Mouse (Mus musculus) MEL (cell line): ENCODE data around the gene Phf21a. TPM values are rescaled to one million over a fixed set of nuclear protein-coding genes. Genes with fewer than 3 reads are reported as not detected.

Experiments used
- DNase-seq: peaks from one replicate; pipeline ENCODE4 v3.0.0; 2011; ENCODE audit warnings: low read depth, low spot score
- H3K27ac ChIP-seq: 2 replicates; pipeline ENCODE4 v1.5.1; 2012; ENCODE audit warnings: low read depth, mild to moderate bottlenecking, control low read depth, low read length, moderate library complexity; ENCODE audit not compliant: control insufficient read depth
- H3K27me3 ChIP-seq, 2 experiments: fragments of 150-350 bp in 1 of 2; sonication (generic) in 1 of 2; 2 replicates each; pipeline ENCODE4 v1.6.1; 2012; ENCODE audit warnings: low read length in 2 of 2, mild to moderate bottlenecking in 2 of 2, improper control_type of control experiment in 1 of 2, moderate library complexity in 1 of 2; ENCODE audit not compliant: insufficient read depth in 2 of 2, control insufficient read depth in 1 of 2
- H3K36me3 ChIP-seq, 2 experiments: 2 replicates each; pipeline ENCODE4 v1.6.1; 2012 to 2014; ENCODE audit warnings: low read length in 2 of 2, improper control_type of control experiment in 1 of 2, inconsistent platforms in 1 of 2, mild to moderate bottlenecking in 1 of 2; ENCODE audit not compliant: insufficient read depth in 2 of 2, control insufficient read depth in 1 of 2
- H3K4me1 ChIP-seq, 2 experiments: fragments of 150-350 bp in 1 of 2; sonication (generic) in 1 of 2; 2 replicates each; pipeline ENCODE4 v1.6.1; 2012; ENCODE audit warnings: low read length in 2 of 2, improper control_type of control experiment in 1 of 2, mild to moderate bottlenecking in 1 of 2; ENCODE audit not compliant: insufficient read depth in 2 of 2, control insufficient read depth in 1 of 2
- H3K4me3 ChIP-seq, 2 experiments: fragments of 150-350 bp in 1 of 2; sonication (generic) in 1 of 2; 2 replicates each; pipeline ENCODE4 v1.5.1; 2012; ENCODE audit warnings: low read depth in 2 of 2, low read length in 2 of 2, mild to moderate bottlenecking in 2 of 2, moderate library complexity in 2 of 2, control low read depth in 1 of 2, improper control_type of control experiment in 1 of 2; ENCODE audit not compliant: control insufficient read depth in 1 of 2, insufficient read depth in 1 of 2
- H3K79me2 ChIP-seq: 2 replicates; pipeline ENCODE4 v1.6.1; 2012; ENCODE audit warnings: mild to moderate bottlenecking, low read length, moderate library complexity; ENCODE audit not compliant: control insufficient read depth, poor library complexity, insufficient read depth
- H3K9ac ChIP-seq: 2 replicates; pipeline ENCODE4 v1.6.1; 2012; ENCODE audit warnings: low read depth, mild to moderate bottlenecking, control low read depth, low read length, moderate library complexity; ENCODE audit not compliant: control insufficient read depth, poor library complexity, severe bottlenecking
- H3K9me3 ChIP-seq: fragments of 150-350 bp; sonication (generic); replicated peaks from 2 replicates; pipeline ENCODE4 v1.6.1; 2012; ENCODE audit warnings: mild to moderate bottlenecking, low read length, improper control_type of control experiment, moderate library complexity; ENCODE audit not compliant: insufficient read depth
- BHLHE40 ChIP-seq: IDR thresholded peaks from 2 replicates; pipeline ENCODE4 v1.6.1; 2012; ENCODE audit warnings: low read depth, mild to moderate bottlenecking, inconsistent platforms, low read length, improper control_type of control experiment, borderline replicate concordance
- ELF1 ChIP-seq: IDR thresholded peaks from 2 replicates; pipeline ENCODE4 v1.6.1; 2014; ENCODE audit warnings: low read depth, mild to moderate bottlenecking, inconsistent platforms, low read length, improper control_type of control experiment, moderate library complexity
- EP300 ChIP-seq, 2 experiments: IDR thresholded peaks; 2 replicates each; pipeline ENCODE4 v1.6.1; 2011; ENCODE audit warnings: improper control_type of control experiment in 2 of 2, low read length in 2 of 2, low read depth in 1 of 2, mild to moderate bottlenecking in 1 of 2
- ETS1 ChIP-seq: IDR thresholded peaks from 2 replicates; pipeline ENCODE4 v1.6.1; 2012; ENCODE audit warnings: low read depth, mild to moderate bottlenecking, inconsistent platforms, low read length, improper control_type of control experiment, moderate library complexity
- GATA1 ChIP-seq: IDR thresholded peaks from 2 replicates; pipeline ENCODE4 v1.6.1; 2011; ENCODE audit warnings: low read depth, low read length, improper control_type of control experiment
- HCFC1 ChIP-seq: IDR thresholded peaks from 2 replicates; pipeline ENCODE4 v1.6.1; 2012; ENCODE audit warnings: low read depth, mild to moderate bottlenecking, inconsistent platforms, low read length, improper control_type of control experiment, moderate library complexity
- MAX ChIP-seq: IDR thresholded peaks from 2 replicates; pipeline ENCODE4 v1.6.1; 2011; ENCODE audit warnings: low read length, improper control_type of control experiment
- MAZ ChIP-seq: IDR thresholded peaks from 2 replicates; pipeline ENCODE4 v1.6.1; 2012; ENCODE audit warnings: low read depth, mild to moderate bottlenecking, inconsistent platforms, low read length, improper control_type of control experiment
- MXI1 ChIP-seq: IDR thresholded peaks from 2 replicates; pipeline ENCODE4 v1.6.1; 2011; ENCODE audit warnings: mild to moderate bottlenecking, low read depth, low read length, improper control_type of control experiment
- MYB ChIP-seq: IDR thresholded peaks from 2 replicates; pipeline ENCODE4 v1.6.1; 2011; ENCODE audit warnings: mild to moderate bottlenecking, low read depth, low read length, improper control_type of control experiment
- MYC ChIP-seq: IDR thresholded peaks from 2 replicates; pipeline ENCODE4 v1.6.1; 2011; ENCODE audit warnings: low read depth, mild to moderate bottlenecking, low read length, improper control_type of control experiment, moderate library complexity
- NELFE ChIP-seq: IDR thresholded peaks from 2 replicates; pipeline ENCODE4 v1.6.1; 2011; ENCODE audit warnings: low read depth, low read length, improper control_type of control experiment
- NRF1 ChIP-seq: IDR thresholded peaks from 2 replicates; pipeline ENCODE4 v1.6.1; 2014; ENCODE audit warnings: low read depth, mild to moderate bottlenecking, inconsistent platforms, low read length, improper control_type of control experiment, moderate library complexity; ENCODE audit not compliant: poor library complexity, insufficient read depth, severe bottlenecking
- POLR2A ChIP-seq, 2 experiments: IDR thresholded peaks; 2 replicates each; pipeline ENCODE4 v1.6.1; 2011 to 2012; ENCODE audit warnings: low read length in 2 of 2, mild to moderate bottlenecking in 2 of 2, control low read depth in 1 of 2, improper control_type of control experiment in 1 of 2, low read depth in 1 of 2, moderate library complexity in 1 of 2; ENCODE audit not compliant: control insufficient read depth in 1 of 2, insufficient read depth in 1 of 2, poor library complexity in 1 of 2
- POLR2AphosphoS5 ChIP-seq: IDR thresholded peaks from 2 replicates; pipeline ENCODE4 v1.6.1; 2012; ENCODE audit warnings: low read depth, borderline replicate concordance, mild to moderate bottlenecking, inconsistent platforms, low read length, moderate library complexity, mixed read lengths
- SIN3A ChIP-seq: IDR thresholded peaks from 2 replicates; pipeline ENCODE4 v1.6.1; 2012; ENCODE audit warnings: low read length, improper control_type of control experiment, inconsistent platforms
- TAL1 ChIP-seq: IDR thresholded peaks from 2 replicates; pipeline ENCODE4 v1.6.1; 2012; ENCODE audit warnings: mild to moderate bottlenecking, inconsistent platforms, low read length, moderate library complexity, mixed read lengths
- TBP ChIP-seq: IDR thresholded peaks from 2 replicates; pipeline ENCODE4 v1.8.0; 2011; ENCODE audit warnings: low read depth, low read length, improper control_type of control experiment
- TCF12 ChIP-seq: IDR thresholded peaks from 2 replicates; pipeline ENCODE4 v1.6.1; 2014; ENCODE audit warnings: low read depth, mild to moderate bottlenecking, inconsistent platforms, low read length, improper control_type of control experiment, moderate library complexity
- USF1 ChIP-seq: IDR thresholded peaks from 2 replicates; pipeline ENCODE4 v1.6.1; 2014; ENCODE audit warnings: low read depth, mild to moderate bottlenecking, inconsistent platforms, low read length, improper control_type of control experiment, moderate library complexity
- USF2 ChIP-seq, 2 experiments: IDR thresholded peaks; 2 replicates each; pipeline ENCODE4 v1.6.1; 2011 to 2012; ENCODE audit warnings: improper control_type of control experiment in 2 of 2, low read length in 2 of 2, borderline replicate concordance in 1 of 2, inconsistent platforms in 1 of 2, low read depth in 1 of 2, mild to moderate bottlenecking in 1 of 2; ENCODE audit not compliant: insufficient read depth in 1 of 2
- ZC3H11A ChIP-seq: IDR thresholded peaks from 2 replicates; pipeline ENCODE4 v1.6.1; 2012; ENCODE audit warnings: low read depth, mild to moderate bottlenecking, inconsistent platforms, low read length, improper control_type of control experiment
- ZNF384 ChIP-seq: IDR thresholded peaks from 2 replicates; pipeline ENCODE4 v1.6.1; 2012; ENCODE audit warnings: low read depth, mild to moderate bottlenecking, inconsistent platforms, low read length, improper control_type of control experiment
- polyA plus RNA-seq, 2 experiments: library from polyadenylated mRNA; stranded (reverse) in 1 of 2; unstranded in 1 of 2; fragments of >175 nt in 1 of 2; fragments of >200 nt in 1 of 2; gene quantifications; 2 replicates each; pipeline versions ENCODE4 v1.2.1 to v1.2.4; 2012; ENCODE audit warnings: low replicate concordance in 2 of 2, low read depth in 1 of 2; ENCODE audit not compliant: insufficient read length in 2 of 2, insufficient read depth in 1 of 2, missing spikeins in 1 of 2
- total RNA-seq: library from RNA; depleted of rRNA; stranded (reverse); fragments of 300-350 nt; gene quantifications from 2 replicates; pipeline ENCODE4 v1.2.3, GENCODE M21; 2012

Gene Phf21a
- total and polyA plus RNA-seq, 3 experiments = 4.7 to 245 (median 15.6) TPM

- peaks cover 0 to 43% of the 10 kb centered on the region in 2 experiments; a peak in 2 of 4 replicates for H3K36me3 ChIP-seq
- 0 out of 2 replicates have a peak overlapping the region, but pooled peaks have one; percentile 16 for H3K27ac ChIP-seq
- no peaks in the 10 kb centered on the region for H3K27me3 ChIP-seq
- peak; percentile 96 for TF ChIP-seq MXI1
- peak; percentile 53; the same call in 1 of the 2 replicates for TF ChIP-seq ETS1
- peak; percentile 74 for TF ChIP-seq USF1
- no peak for TF ChIP-seq NELFE
- peak; percentile 90 for TF ChIP-seq MAX
- TF ChIP-seq MYC = peak; percentile 95
- TF ChIP-seq NRF1 = no peak
- peak; percentile 35; the same call in 1 of the 2 replicates for TF ChIP-seq ZNF384
- TF ChIP-seq TCF12 = peak; percentile 52; the same call in 1 of the 2 replicates
- no peak for TF ChIP-seq TBP
- TF ChIP-seq SIN3A = peak; percentile 78; the same call in 1 of the 2 replicates
- peak; percentile 18; the same call in 1 of the 2 replicates for TF ChIP-seq TAL1
- TF ChIP-seq GATA1 = peak; percentile 89
- peak; percentile 67; the same call in 1 of the 2 replicates for TF ChIP-seq BHLHE40
- TF ChIP-seq EP300 (IDR thresholded peaks at IDR 0.05; ENCODE audit: low read depth in 1 of 2, low read length in 2 of 2) = peak; percentile 53 to 81
- no peak overlapping the region for H3K4me3 ChIP-seq
- H3K9ac ChIP-seq = no peak overlapping the region
- no peaks in the 10 kb centered on the region for H3K79me2 ChIP-seq
- H3K9me3 ChIP-seq = no peaks in the 10 kb centered on the region
- DNase-seq = peak; percentile 80
- peaks cover 23 to 25% of the 10 kb centered on the region in 2 experiments for H3K4me1 ChIP-seq
Measured at GRCm38 (mm10) chr2:92250472-92250871, 157.6 kb downstream of the Phf21a start.

- peak; percentile 92 for DNase-seq
- Histone ChIP-seq H3K4me3 (no peak overlapping the region; a peak in 1 of 4 replicates), H3K79me2 (no peaks in the 10 kb centered on the region), H3K27me3 (no peaks in the 10 kb centered on the region), H3K9me3 (no peaks in the 10 kb centered on the region), H3K9ac (peak overlapping the region; percentile 32), H3K36me3 (peaks cover 0 to 37% of the 10 kb centered on the region in 2 experiments; a peak in 2 of 4 replicates), H3K27ac (peak overlapping the region; percentile 71), H3K4me1 (peaks cover 23 to 25% of the 10 kb centered on the region in 2 experiments)
- peak; percentile 75 for TF ChIP-seq ELF1
- TF ChIP-seq POLR2AphosphoS5 = no peak
- peak; percentile 77; the same call in 1 of the 2 replicates for TF ChIP-seq SIN3A
- peak; percentile 70 to 72 for TF ChIP-seq EP300 (IDR thresholded peaks at IDR 0.05; ENCODE audit: low read depth in 1 of 2, low read length in 2 of 2)
- TF ChIP-seq BHLHE40 = peak; percentile 35; the same call in 1 of the 2 replicates
- TF ChIP-seq ZC3H11A = no peak
- TF ChIP-seq MYB = peak; percentile 57; the same call in 1 of the 2 replicates
- no peak for TF ChIP-seq MAZ
- peak; percentile 54 for TF ChIP-seq MXI1
- TF ChIP-seq MAX = peak; percentile 69; the same call in 1 of the 2 replicates
- TF ChIP-seq TBP = peak; percentile 71
- peak in 1 of 2 experiments; percentile 30; a peak in 1 of 4 replicates for TF ChIP-seq POLR2A (IDR thresholded peaks at IDR 0.05; ENCODE audit: control insufficient read depth in 1 of 2, insufficient read depth in 1 of 2, low read depth in 1 of 2, low read length in 2 of 2, poor library complexity in 1 of 2)
- TF ChIP-seq TCF12 = peak; percentile 62; the same call in 1 of the 2 replicates
- peak; percentile 59; the same call in 1 of the 2 replicates for TF ChIP-seq HCFC1
- TF ChIP-seq ETS1 = peak; percentile 70
- peak; percentile 73; the same call in 1 of the 2 replicates for TF ChIP-seq MYC
- TF ChIP-seq USF2 (IDR thresholded peaks at IDR 0.05; ENCODE audit: borderline replicate concordance in 1 of 2, insufficient read depth in 1 of 2, low read depth in 1 of 2, low read length in 2 of 2) = no peak
- peak; percentile 83 for TF ChIP-seq GATA1
Measured at GRCm38 (mm10) chr2:92253777-92254176, 160.9 kb downstream of the Phf21a start.
